Comparison of ENCODE assay signal across 9 mouse cellular contexts in the genomic region with DNA sequence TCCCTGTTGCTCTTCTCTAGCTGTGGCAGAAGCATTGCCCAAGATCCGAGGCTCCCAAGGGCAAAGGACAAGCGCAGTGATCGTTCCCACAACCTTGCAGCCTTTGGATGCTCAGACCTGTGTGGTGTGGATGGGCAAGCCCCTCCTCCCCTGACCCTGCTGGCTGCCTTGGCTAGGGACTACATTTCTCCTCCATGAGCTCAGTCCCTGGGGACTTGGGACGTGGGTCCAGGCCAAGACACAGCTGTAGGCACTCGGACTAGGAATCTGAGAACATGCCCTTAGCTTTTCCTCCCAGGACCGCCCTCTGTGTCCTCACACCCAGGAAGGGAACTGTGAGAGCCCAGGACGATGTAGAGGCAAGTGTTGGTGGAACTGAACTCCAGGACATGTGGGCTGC. TPM values are rescaled to one million over a fixed set of nuclear protein-coding genes. Genes with fewer than 3 reads are reported as not detected.
A peak's percentile ranks its signal among the peaks of the same experiment; 100 is the strongest.
DNase-seq lines count a peak whose midpoint lies in the region; ATAC-seq and TF ChIP-seq lines count a peak whose summit lies in the region.
"Had no signal": no experiment of that assay in that cellular context is flagged by ENCODE, and none has a peak within 500 bp of the region (broad histone marks: within the 10 kb centered on the region; RNA-seq: fewer than 3 reads in every experiment).

No protein-coding gene starts in this region.

- no peaks in the 10 kb centered on the region for H3K27me3 ChIP-seq in heart, postnatal 0 days (ENCODE audit: control insufficient read depth, insufficient read depth, low read length)
- H3K27me3 ChIP-seq in limb, embryonic 14.5 days (ENCODE audit: control insufficient read depth, insufficient read depth, low read length) = no peaks in the 10 kb centered on the region
- H3K27me3 ChIP-seq: hindbrain, embryonic 15.5 days had no signal

- H3K9ac ChIP-seq in heart, postnatal 0 days (replicated peaks; ENCODE audit: low read depth, low read length) = no peak overlapping the region
- no peak overlapping the region for H3K9ac ChIP-seq in limb, embryonic 14.5 days (ENCODE audit: low read depth, low read length, severe bottlenecking)
- H3K9ac ChIP-seq: hindbrain, embryonic 15.5 days had no signal

- peak; percentile 79 for ATAC-seq in heart, postnatal 0 days (ENCODE audit: insufficient read depth, low read depth)
- 0 out of 2 replicates have a peak, but pooled peaks have one; percentile 47 for ATAC-seq in limb, embryonic 14.5 days (ENCODE audit: low FRiP score, low read depth)

- no peaks in the 10 kb centered on the region for H3K36me3 ChIP-seq in heart, postnatal 0 days (replicated peaks; ENCODE audit: control insufficient read depth, insufficient read depth, low read length)
- no peaks in the 10 kb centered on the region for H3K36me3 ChIP-seq in limb, embryonic 14.5 days (ENCODE audit: control insufficient read depth, insufficient read depth, low read length)
- H3K36me3 ChIP-seq: hindbrain, embryonic 15.5 days had no signal

- no peak for TF ChIP-seq POLR2A in limb, embryonic 14.5 days (IDR thresholded peaks at IDR 0.05; ENCODE audit: borderline replicate concordance, extremely low read depth, insufficient read depth, insufficient read length)

- peak; percentile 68 for DNase-seq in MN1 (ENCODE audit: low spot score)
- DNase-seq in adrenal gland, postnatal 14 days = peak; percentile 75
- DNase-seq in heart, postnatal 0 days (ENCODE audit: low spot score) = no peak
- DNase-seq in limb, embryonic 14.5 days (ENCODE audit: low spot score) = no peak
- no peak for DNase-seq in c-Kit-positive CD71-positive TER-119-positive erythroid progenitor cells, embryonic 14.5 days (ENCODE audit: low spot score)
- DNase-seq in T-cell, adult 2 months (ENCODE audit: low spot score) = no peak
- no peak for DNase-seq in urinary bladder, postnatal 25 days (ENCODE audit: low spot score)
- DNase-seq: retina, postnatal 1 day had no signal

- no peak overlapping the region for H3K4me2 ChIP-seq in heart, postnatal 0 days (ENCODE audit: low read depth, low read length)
- no peak overlapping the region for H3K4me2 ChIP-seq in limb, embryonic 14.5 days (replicated peaks; ENCODE audit: low read depth, low read length, severe bottlenecking)
- H3K4me2 ChIP-seq: hindbrain, embryonic 15.5 days had no signal

- no peak for TF ChIP-seq EP300 in heart, postnatal 0 days (IDR thresholded peaks at IDR 0.05; ENCODE audit: low read depth)

- H3K9me3 ChIP-seq in heart, postnatal 0 days (replicated peaks; ENCODE audit: control insufficient read depth, low read length) = no peaks in the 10 kb centered on the region
- no peaks in the 10 kb centered on the region for H3K9me3 ChIP-seq in limb, embryonic 14.5 days (ENCODE audit: control insufficient read depth, low read length)
- H3K9me3 ChIP-seq: hindbrain, embryonic 15.5 days had no signal

- 44% methylated on average over 7 of the region's 7 CpGs for WGBS in heart, postnatal 0 days
- WGBS in limb, embryonic 14.5 days = 57% methylated on average over 7 of the region's 7 CpGs

- no peaks in the 10 kb centered on the region for H3K4me1 ChIP-seq in heart, postnatal 0 days (ENCODE audit: control insufficient read depth, insufficient read depth)
- no peaks in the 10 kb centered on the region for H3K4me1 ChIP-seq in limb, embryonic 14.5 days (ENCODE audit: control insufficient read depth, insufficient read depth, low read length)
- H3K4me1 ChIP-seq: hindbrain, embryonic 15.5 days had no signal

- H3K4me3 ChIP-seq in heart, postnatal 0 days (ENCODE audit: low read depth, low read length) = no peak overlapping the region
- H3K4me3 ChIP-seq in limb, embryonic 14.5 days (replicated peaks; ENCODE audit: low read length) = no peak overlapping the region
- H3K4me3 ChIP-seq: hindbrain, embryonic 15.5 days had no signal

- no peak for TF ChIP-seq CTCF in heart, postnatal 0 days (IDR thresholded peaks at IDR 0.05; ENCODE audit: low read depth)

- H3K27ac ChIP-seq in heart, postnatal 0 days (ENCODE audit: low read depth) = peak overlapping the region; percentile 68
- no peak overlapping the region for H3K27ac ChIP-seq in limb, embryonic 14.5 days (replicated peaks; ENCODE audit: low read depth, low read length)
- H3K27ac ChIP-seq: hindbrain, embryonic 15.5 days had no signal

RNA-seq across cellular contexts. Expression of gene Notch3, which starts 6.5 kb away (rescaled TPM):
- 22.9 and 26.2 TPM in 2 replicates for total RNA-seq in adrenal gland, postnatal 14 days (2021)
- 36.8 and 53.6 TPM in 2 replicates for total RNA-seq in heart, postnatal 0 days (2014; rRNA removed; ENCODE audit: low replicate concordance)
- polyA plus RNA-seq in heart, postnatal 0 days (2015; fragmentation: Nextera tagmentation; extraction: Ambion mirVana) = 3.7 TPM in 2 replicates
- polyA plus RNA-seq in limb, embryonic 14.5 days (2012; rRNA removed) = 50.0 and 77.6 TPM in 2 replicates
- 17.7 and 19.4 TPM in 2 replicates for polyA plus RNA-seq in limb, embryonic 14.5 days (2014; fragmentation: Nextera tagmentation; extraction: Ambion mirVana)

RNA-seq across cellular contexts. Expression of gene Ephx3, which starts 16.2 kb away (rescaled TPM):
- total RNA-seq in adrenal gland, postnatal 14 days (2021) = 0.22 and 0.30 TPM in 2 replicates
- total RNA-seq in heart, postnatal 0 days (2014; rRNA removed; ENCODE audit: low replicate concordance) = 3.4 TPM in 1 of 2 replicates, not detected in the other
- polyA plus RNA-seq in heart, postnatal 0 days (2015; fragmentation: Nextera tagmentation; extraction: Ambion mirVana) = 0.12 and 0.18 TPM in 2 replicates
- 1.6 and 1.9 TPM in 2 replicates for polyA plus RNA-seq in limb, embryonic 14.5 days (2012; rRNA removed)
- polyA plus RNA-seq in limb, embryonic 14.5 days (2014; fragmentation: Nextera tagmentation; extraction: Ambion mirVana) = 3.3 and 5.5 TPM in 2 replicates

Comparison
In these comparisons a context has a peak if more than half of its experiments do, and no peak if none do; other contexts are left out.
1. DNase-seq: peak in MN1 (single experiment) and adrenal gland, postnatal 14 days (single experiment); none in heart, postnatal 0 days (single experiment), limb, embryonic 14.5 days (single experiment), c-Kit-positive CD71-positive TER-119-positive erythroid progenitor cells, embryonic 14.5 days (single experiment), T-cell, adult 2 months (single experiment) and urinary bladder, postnatal 25 days (single experiment).